Mouse (Mus musculus): Measurements from ENCODE around the gene Nptxr.

The Nptxr gene

DNA sequence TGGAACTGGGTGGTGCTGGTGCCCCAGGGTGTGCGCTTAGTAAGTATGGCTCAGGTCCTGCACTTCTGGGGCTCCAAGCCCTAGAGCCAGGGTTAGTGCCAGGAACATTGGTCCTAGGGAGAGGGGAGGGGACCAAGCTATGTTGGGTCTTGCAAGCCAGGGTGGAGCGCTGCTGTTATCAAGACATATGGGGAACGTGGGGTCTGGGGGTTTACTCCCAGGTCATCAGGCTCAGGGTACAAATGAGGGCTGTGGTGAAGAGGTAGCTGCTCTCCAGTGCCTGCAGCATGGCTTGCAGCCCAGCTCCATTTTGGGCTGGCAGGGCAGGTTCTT is 51.2 kb downstream of the Nptxr start:
- DNase-seq (ENCODE audit: low spot score in 2 of 2), result no peak

DNA sequence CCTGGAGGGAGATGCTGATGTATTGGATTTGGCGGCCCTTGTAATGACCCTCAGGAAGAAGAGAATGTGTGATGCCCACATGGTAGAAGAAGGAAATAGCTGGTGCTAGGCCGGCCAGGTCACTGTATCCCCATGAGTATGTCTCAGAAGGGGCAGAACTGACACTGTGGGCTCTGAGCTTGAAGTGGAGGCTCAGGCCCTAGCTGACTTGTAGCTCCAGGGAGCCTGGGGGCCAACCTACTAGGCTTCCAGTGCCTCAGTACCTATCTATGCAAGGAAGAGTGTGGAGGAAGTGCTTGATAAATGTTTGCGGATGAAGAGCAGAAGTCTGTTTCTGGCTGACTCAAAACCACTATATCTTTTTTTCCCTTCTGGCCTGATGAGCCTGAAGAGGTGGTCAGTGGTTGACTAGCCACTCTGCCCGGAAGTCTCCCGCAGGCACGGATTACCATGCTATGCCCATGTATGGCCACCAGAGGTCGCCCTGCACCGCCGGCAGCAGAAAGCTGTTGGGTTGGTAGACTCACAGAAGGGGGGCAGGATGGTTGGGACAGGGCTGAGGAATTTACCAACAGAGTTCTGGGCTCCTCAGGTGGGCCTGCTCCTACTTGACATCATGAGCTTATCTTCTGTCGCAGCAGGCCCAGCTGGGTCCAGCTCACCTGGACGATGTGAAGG is 51.7 kb downstream of the Nptxr start:
- DNase-seq (ENCODE audit: low spot score in 2 of 2), result peak; percentile 70 to 79

DNA sequence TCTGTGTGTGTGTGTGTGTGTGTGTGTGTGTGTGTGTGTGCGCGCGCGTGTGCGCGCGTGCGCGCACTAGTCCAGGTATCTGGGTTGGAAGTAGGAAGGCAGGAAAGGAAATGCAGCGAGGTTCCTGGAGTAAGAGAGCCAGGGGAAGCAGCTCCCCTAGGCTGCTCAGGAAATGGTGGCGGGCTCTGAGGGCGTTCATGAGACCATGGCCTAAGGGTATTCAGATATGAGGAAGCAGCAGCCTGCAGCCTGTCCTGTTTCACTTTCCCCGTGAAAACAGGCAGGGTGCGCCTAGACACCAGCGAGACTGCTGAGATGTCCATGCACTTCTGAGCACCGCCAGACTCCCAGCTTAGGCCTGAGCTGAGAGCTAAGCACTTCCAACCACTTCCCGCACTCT is 52.8 kb downstream of the Nptxr start:
- DNase-seq (ENCODE audit: low spot score in 2 of 2), result no peak

DNA sequence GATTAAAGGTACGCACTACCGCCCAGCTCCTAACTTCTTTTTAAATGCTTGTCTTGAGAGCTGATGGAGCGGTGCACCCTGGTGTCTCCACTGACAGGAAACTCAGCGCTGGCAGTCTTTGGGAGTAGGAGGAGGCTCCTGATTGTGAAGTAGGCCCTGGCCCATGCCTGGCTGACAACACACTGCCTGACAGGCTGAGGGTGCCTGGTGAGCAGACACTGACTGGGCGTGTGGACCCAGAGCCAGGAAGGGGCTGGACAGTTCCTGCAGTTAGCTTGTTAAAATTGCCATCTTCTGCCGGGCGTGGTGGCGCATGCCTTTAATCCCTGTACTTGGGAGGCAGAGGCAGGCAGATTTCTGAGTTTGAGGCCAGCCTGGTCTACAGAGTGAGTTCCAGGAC is 54.3 kb downstream of the Nptxr start:
- no peak for DNase-seq (ENCODE audit: low spot score in 2 of 2)

DNA sequence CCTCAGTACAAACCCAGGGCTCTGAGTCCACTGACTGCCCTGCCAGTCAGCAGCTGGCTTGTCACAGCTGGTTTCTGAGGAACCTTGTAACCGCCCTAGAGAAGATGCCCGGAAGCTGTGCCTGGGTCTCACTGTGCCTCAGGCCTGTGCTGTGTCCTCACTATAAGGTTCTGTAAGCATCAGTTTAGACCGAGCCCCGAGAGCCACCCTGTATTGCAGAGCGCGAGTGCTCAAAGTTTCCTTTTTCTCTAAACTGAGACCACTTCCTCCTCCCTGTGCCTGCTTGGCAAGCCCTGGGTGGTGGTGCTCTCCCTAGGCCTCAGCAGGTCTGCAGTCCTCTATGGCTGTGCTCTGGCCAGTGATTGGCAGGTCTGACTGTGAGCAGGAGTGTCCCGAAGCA is 55.4 kb downstream of the Nptxr start:
- DNase-seq (ENCODE audit: low spot score in 2 of 2), result no peak

DNA sequence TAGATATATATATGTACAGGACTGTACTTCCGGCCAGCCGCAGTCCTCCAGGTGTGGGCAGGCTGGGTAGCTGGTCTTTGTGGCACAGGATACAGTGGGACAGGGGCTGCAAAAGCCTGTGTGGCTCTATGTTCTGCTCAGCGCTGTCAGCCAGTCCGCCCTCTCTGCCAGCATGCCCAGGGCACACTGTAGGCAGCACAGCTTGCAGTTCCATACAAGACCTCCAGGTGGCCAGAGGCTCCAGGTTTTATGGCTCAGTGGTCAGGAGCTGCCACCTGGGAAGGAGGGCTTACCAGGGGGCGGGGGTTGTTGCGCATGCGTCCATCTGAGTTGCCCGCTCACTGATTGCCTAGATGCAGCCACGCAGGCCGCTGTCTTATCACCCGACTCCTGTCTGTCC is 56.6 kb downstream of the Nptxr start:
- DNase-seq (ENCODE audit: low spot score in 2 of 2), result peak; percentile 37 to 69

DNA sequence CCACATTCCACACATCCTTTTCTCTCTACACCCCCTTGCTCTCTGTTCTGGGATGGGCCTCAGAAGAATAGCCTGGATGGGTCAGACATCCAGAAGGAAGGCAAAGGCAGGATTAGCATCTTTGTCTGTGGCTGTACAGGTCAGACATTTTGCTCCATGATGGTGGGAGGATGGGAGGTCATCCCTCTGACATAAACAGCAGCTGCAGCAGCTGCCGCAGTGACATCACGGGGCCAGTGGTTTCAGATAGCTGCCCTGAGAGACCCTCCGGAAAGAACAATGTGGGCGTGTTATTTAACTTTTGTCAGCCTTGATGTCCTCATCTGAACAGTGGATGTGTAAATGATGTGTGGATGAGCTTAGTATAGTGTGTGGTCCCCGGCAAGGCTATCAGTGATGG is 58.7 kb downstream of the Nptxr start:
- no peak for DNase-seq (ENCODE audit: low spot score in 2 of 2)

DNA sequence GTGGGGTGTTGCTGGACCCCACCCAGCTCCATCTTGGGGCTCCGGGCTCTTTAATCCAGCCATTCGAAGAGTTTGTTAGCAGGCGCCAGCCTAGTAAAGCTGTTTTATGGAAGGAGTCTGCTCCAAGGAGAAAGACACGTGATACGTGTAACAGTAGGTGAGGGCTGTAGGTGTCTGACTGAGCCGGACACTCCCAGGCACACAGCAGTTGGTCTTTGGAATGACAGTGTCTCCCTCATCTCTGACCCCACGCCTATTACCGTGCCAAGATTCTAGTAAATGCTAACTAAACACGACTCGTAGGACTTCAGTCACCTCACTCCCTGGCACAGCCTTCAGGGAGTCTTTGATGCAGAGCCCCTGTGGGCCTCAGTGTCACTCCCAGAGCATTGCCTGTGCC is 59.3 kb downstream of the Nptxr start:
- DNase-seq (ENCODE audit: low spot score in 2 of 2), result no peak

DNA sequence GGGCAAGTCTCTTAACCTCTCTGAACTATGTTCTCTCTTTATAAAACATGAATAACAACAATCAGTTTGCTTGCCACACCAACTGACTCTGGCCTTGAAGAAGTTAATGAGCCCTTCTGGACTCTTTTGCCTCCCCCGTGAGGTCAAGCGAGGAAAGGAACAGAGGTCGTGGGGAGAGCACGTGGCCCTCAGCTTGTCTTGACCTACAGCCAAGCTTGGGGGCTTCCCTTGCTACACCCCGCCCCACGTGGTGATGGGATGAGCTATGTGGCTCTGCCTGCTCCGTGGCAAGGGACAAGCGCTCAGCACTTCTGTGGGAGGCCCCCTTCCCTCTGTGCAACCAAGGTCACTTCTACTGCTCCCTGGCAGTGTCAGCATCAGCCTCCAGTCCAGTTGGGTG is 59.8 kb downstream of the Nptxr start:
- no peak for DNase-seq (ENCODE audit: low spot score in 2 of 2)

DNA sequence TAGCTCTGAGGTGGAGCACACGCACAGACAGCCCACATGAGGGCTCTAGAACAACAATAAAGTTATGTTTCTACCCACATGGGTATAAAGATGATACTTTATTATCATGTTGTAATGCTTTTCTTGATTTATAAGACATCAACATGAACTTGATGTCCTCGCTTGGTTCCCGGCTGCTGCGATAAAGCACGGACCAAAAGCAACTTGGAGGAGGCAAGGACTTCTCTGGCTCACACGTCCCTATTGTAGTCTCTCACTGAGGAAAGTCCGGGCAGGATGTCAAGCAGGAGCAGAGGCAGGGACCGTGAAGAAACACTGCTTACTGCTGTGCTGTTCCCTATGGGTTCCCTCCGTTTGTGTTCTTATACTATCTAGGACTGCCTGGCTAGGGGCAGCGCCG is 60.6 kb downstream of the Nptxr start:
- DNase-seq (ENCODE audit: low spot score in 2 of 2), result no peak

DNA sequence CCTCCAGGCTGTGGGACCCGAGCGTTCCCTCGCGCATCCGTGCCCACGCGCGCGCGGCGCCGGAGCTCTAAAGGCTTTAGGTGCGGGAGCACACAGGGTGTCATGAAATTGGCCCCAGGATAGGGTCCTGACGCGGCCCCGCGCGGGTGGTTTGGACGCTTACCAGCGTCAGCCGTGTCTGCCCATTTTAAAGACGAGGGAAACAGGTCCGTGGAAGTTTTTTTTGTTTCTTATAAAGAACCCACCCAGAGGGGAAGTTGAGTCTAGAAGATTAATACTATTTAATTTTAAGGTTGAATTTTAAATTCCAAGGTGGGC is 61.9 kb downstream of the Nptxr start:
- no peak for DNase-seq (ENCODE audit: low spot score in 2 of 2)

DNA sequence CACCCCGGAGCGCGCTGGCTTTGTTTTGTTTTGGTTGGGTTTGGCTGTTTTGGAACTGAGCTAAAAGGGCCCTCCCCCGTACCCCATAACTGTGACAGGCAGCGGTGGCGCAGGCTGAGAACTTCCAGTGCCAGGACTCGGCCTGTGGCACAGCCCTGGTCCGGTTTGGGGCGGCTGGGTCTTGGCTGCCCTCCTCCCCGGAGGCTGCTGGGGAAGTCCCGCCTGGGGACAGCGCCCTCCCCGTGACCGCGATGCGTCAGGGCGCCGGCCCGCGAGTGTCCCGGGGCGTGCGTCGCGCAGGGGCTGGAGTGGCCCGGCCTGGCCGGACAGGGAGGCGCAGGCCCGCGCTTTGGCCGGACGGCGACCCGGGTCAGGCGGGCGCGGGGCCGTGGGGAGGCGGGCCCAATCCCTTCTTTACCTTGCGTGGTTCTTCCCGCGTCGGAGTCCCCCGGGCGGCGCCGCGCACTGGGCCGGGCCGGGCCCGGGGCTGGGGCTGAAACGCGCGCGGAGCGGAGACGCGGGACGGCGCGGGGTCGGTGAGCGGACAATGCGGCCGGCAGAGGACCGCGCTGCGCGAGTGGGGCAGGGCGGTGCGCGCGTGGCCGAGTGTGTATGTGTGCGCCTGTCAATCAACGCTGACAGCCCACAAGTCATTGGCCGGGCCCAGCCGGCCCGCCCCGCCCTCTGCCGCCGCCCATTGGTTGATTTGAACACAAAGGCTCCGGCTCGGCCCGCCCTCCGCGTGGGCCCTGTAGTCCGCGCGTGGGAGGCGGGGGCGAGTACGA is 62.5 kb downstream of the Nptxr start, which contains the start of gene Sun2:
Sun2 (minus strand) TSS at position 616 of the 785 bp plus-strand sequence.
- peak; percentile 91 to 96 for DNase-seq (ENCODE audit: low spot score in 2 of 2)

DNA sequence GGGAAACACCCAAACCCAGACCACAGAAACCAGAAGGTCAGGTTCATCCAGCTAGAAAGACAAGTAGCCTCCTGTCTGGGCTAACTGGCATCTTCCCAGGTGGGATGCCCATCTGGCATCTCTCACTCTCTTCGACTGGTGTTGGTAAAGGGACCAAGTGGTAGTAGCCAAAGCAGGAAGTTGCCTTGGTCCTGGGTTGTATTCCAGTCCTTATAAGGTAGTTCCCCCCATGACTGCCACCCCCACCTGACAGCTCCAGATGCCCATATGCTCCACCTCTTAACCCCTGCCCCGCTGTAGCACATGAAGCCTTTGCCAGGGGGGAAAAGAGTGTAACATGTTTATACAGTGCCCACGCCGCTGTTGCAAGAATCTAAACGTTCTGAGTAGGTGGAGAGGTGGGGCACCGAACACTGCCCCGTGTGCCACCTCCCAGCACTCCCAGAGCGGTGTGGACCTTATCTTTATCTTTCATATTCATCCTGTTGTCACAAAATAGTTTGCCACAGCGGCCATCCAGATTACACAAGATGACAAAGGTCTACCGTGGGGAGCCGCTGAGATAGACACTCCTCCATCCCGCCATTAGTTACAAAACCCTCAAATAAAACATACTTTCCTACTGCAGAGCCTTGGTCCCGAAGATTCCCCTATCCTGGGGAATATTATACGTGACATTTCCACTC is 63.2 kb downstream of the Nptxr start:
- peak; percentile 28 to 59 for DNase-seq (ENCODE audit: low spot score in 2 of 2)

DNA sequence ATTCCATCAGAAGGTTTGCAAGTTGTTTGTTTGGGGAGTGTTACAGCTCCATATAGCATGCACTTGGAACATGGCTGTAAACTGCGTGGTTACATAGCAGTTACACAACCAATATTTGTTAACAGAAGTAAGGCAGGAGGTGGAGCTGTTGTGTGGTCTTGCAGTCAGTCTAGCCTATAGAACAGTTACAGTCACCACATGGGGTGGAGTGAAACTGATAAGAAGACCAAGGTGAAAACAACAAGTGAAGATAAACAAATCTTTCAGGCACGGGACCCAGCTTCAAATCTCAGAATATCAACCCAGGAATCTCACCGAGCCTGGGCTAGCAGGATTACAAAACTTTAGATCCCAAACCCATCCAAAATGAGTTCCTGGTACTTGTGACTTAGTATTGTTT is 63.8 kb downstream of the Nptxr start:
- no peak for DNase-seq (ENCODE audit: low spot score in 2 of 2)

All from spleen, postnatal 10 days (tissue).